Mouse (Mus musculus) cerebellum, adult 2 months (tissue): ENCODE results near the gene Dnah11.

Experiments used
- CTCF ChIP-seq: fragments of 200-500 bp; IDR thresholded peaks from 2 replicates; pipeline ENCODE4 v1.5.1; 2011; ENCODE audit warnings: low read depth, mild to moderate bottlenecking, control low read depth, low read length, moderate library complexity, borderline replicate concordance; ENCODE audit not compliant: insufficient read depth
- POLR2A ChIP-seq: fragments of 200-500 bp; IDR thresholded peaks from 2 replicates; pipeline ENCODE4 v1.6.1; 2011; ENCODE audit warnings: low read length, control low read depth, borderline replicate concordance; ENCODE audit not compliant: insufficient read depth

- no peak for TF ChIP-seq CTCF
- TF ChIP-seq POLR2A: no peak
These were observed 330.9 kb downstream of the Dnah11 start for GRCm38 (mm10) chr12:117867708-117868564.
